Mouse (Mus musculus): ENCODE results near the gene Brf1. TPM values are rescaled to one million over a fixed set of nuclear protein-coding genes. Genes with fewer than 3 reads are reported as not detected.
A peak's percentile ranks its signal among the peaks of the same experiment; 100 is the strongest.

Brf1 gene
- polyA plus RNA-seq (2016; fragmentation: Nextera tagmentation; extraction: Ambion mirVana), result 59.8 and 60.9 TPM in 2 replicates

GRCm38 (mm10) chr12:113000294-113001132 lies at the start of gene Brf1:
Brf1 (minus strand) TSS chr12:113000704.
- Histone ChIP-seq H3K4me1 (peaks cover 36% of the 10 kb centered on the region), H3K9me3 (no peaks in the 10 kb centered on the region), H3K36me3 (replicated peaks) (peaks cover 26% of the 10 kb centered on the region), H3K4me3 (peak within 1 kb of the TSS; percentile 88), H3K27me3 (replicated peaks; ENCODE audit: low read depth, poor library complexity, severe bottlenecking) (no peaks in the 10 kb centered on the region), H3K27ac (replicated peaks) (peak within 1 kb of the TSS; percentile 96)
- WGBS, result under 1% methylated on average over 96 of the region's 96 CpGs
- peak; percentile 99 for DNase-seq (ENCODE audit: low spot score)

- H3K36me3 ChIP-seq (replicated peaks), result peaks cover 94% of the 10 kb centered on the region
- H3K4me1 ChIP-seq, result peaks cover 19% of the 10 kb centered on the region
- no peaks in the 10 kb centered on the region for H3K27me3 ChIP-seq (replicated peaks; ENCODE audit: low read depth, poor library complexity, severe bottlenecking)
- 93% methylated on average over 9 of the region's 9 CpGs for WGBS
- no peak overlapping the region for H3K27ac ChIP-seq (replicated peaks)
- DNase-seq (ENCODE audit: low spot score), result no peak
- no peaks in the 10 kb centered on the region for H3K9me3 ChIP-seq
- H3K4me3 ChIP-seq, result no peak overlapping the region
Measured at GRCm38 (mm10) chr12:113049836-113050235, 49.3 kb upstream of the Brf1 start.

- Histone ChIP-seq H3K27me3 (replicated peaks; ENCODE audit: low read depth, poor library complexity, severe bottlenecking) (no peaks in the 10 kb centered on the region), H3K9me3 (no peaks in the 10 kb centered on the region), H3K36me3 (replicated peaks) (peaks cover 87% of the 10 kb centered on the region), H3K4me1 (peaks cover 19% of the 10 kb centered on the region), H3K27ac (replicated peaks) (no peak overlapping the region), H3K4me3 (no peak overlapping the region)
- no peak for DNase-seq (ENCODE audit: low spot score)
- 95% methylated on average over 5 of the region's 5 CpGs for WGBS
Measured at GRCm38 (mm10) chr12:113048103-113048502, 47.6 kb upstream of the Brf1 start.

GRCm38 (mm10) chr12:113046861-113047260 lies 46.4 kb upstream of the Brf1 start:
- no peaks in the 10 kb centered on the region for H3K27me3 ChIP-seq (replicated peaks; ENCODE audit: low read depth, poor library complexity, severe bottlenecking)
- no peak overlapping the region for H3K27ac ChIP-seq (replicated peaks)
- H3K4me1 ChIP-seq, result peaks cover 15% of the 10 kb centered on the region
- 89% methylated on average over 15 of the region's 15 CpGs for WGBS
- no peak for DNase-seq (ENCODE audit: low spot score)
- H3K4me3 ChIP-seq, result no peak overlapping the region
- peaks cover 75% of the 10 kb centered on the region for H3K36me3 ChIP-seq (replicated peaks)
- no peaks in the 10 kb centered on the region for H3K9me3 ChIP-seq

- H3K4me3 ChIP-seq, result no peak overlapping the region
- DNase-seq (ENCODE audit: low spot score), result no peak
- H3K9me3 ChIP-seq, result no peaks in the 10 kb centered on the region
- peaks cover 5% of the 10 kb centered on the region; the same call in 1 of the 2 replicates for H3K4me1 ChIP-seq
- H3K27me3 ChIP-seq (replicated peaks; ENCODE audit: low read depth, poor library complexity, severe bottlenecking), result no peaks in the 10 kb centered on the region
- WGBS, result 83% methylated on average over 3 of the region's 3 CpGs
- H3K36me3 ChIP-seq (replicated peaks), result peaks cover 57% of the 10 kb centered on the region
- no peak overlapping the region for H3K27ac ChIP-seq (replicated peaks)
Measured at GRCm38 (mm10) chr12:113044916-113045677, 44.6 kb upstream of the Brf1 start.

- H3K27me3 ChIP-seq (replicated peaks; ENCODE audit: low read depth, poor library complexity, severe bottlenecking), result no peaks in the 10 kb centered on the region
- no peak overlapping the region for H3K27ac ChIP-seq (replicated peaks)
- H3K36me3 ChIP-seq (replicated peaks), result peaks cover 34% of the 10 kb centered on the region
- no peaks in the 10 kb centered on the region for H3K9me3 ChIP-seq
- DNase-seq (ENCODE audit: low spot score), result no peak
- 80% methylated on average over 2 of the region's 2 CpGs for WGBS
- no peak overlapping the region for H3K4me3 ChIP-seq
- H3K4me1 ChIP-seq, result peaks cover 5% of the 10 kb centered on the region; the same call in 1 of the 2 replicates
Measured at GRCm38 (mm10) chr12:113042543-113042942, 42.0 kb upstream of the Brf1 start.

GRCm38 (mm10) chr12:113041481-113042439 lies 41.3 kb upstream of the Brf1 start:
- Histone ChIP-seq H3K9me3 (no peaks in the 10 kb centered on the region), H3K27ac (replicated peaks) (no peak overlapping the region), H3K4me3 (no peak overlapping the region), H3K27me3 (replicated peaks; ENCODE audit: low read depth, poor library complexity, severe bottlenecking) (no peaks in the 10 kb centered on the region), H3K36me3 (replicated peaks) (peaks cover 27% of the 10 kb centered on the region), H3K4me1 (peaks cover 5% of the 10 kb centered on the region; the same call in 1 of the 2 replicates)
- WGBS, result 83% methylated on average over 15 of the region's 15 CpGs
- no peak for DNase-seq (ENCODE audit: low spot score)

GRCm38 (mm10) chr12:113038414-113038813 lies 37.9 kb upstream of the Brf1 start:
- no peaks in the 10 kb centered on the region for H3K27me3 ChIP-seq (replicated peaks; ENCODE audit: low read depth, poor library complexity, severe bottlenecking)
- H3K9me3 ChIP-seq, result no peaks in the 10 kb centered on the region
- peaks cover 6% of the 10 kb centered on the region; the same call in 1 of the 2 replicates for H3K4me1 ChIP-seq
- DNase-seq (ENCODE audit: low spot score), result no peak
- H3K36me3 ChIP-seq (replicated peaks), result no peaks in the 10 kb centered on the region
- no peak overlapping the region for H3K4me3 ChIP-seq
- 88% methylated on average over 4 of the region's 4 CpGs for WGBS
- H3K27ac ChIP-seq (replicated peaks), result no peak overlapping the region

GRCm38 (mm10) chr12:113036996-113037395 lies 36.5 kb upstream of the Brf1 start:
- H3K4me1 ChIP-seq, result peaks cover 20% of the 10 kb centered on the region
- no peaks in the 10 kb centered on the region for H3K27me3 ChIP-seq (replicated peaks; ENCODE audit: low read depth, poor library complexity, severe bottlenecking)
- WGBS, result 90% methylated on average over 4 of the region's 4 CpGs
- no peak overlapping the region for H3K4me3 ChIP-seq
- no peak for DNase-seq (ENCODE audit: low spot score)
- no peak overlapping the region for H3K27ac ChIP-seq (replicated peaks)
- H3K9me3 ChIP-seq, result no peaks in the 10 kb centered on the region
- no peaks in the 10 kb centered on the region; the same call in 1 of the 2 replicates for H3K36me3 ChIP-seq (replicated peaks)

GRCm38 (mm10) chr12:113035093-113035492 lies 34.6 kb upstream of the Brf1 start:
- no peaks in the 10 kb centered on the region for H3K27me3 ChIP-seq (replicated peaks; ENCODE audit: low read depth, poor library complexity, severe bottlenecking)
- no peaks in the 10 kb centered on the region for H3K9me3 ChIP-seq
- peaks cover 5% of the 10 kb centered on the region for H3K36me3 ChIP-seq (replicated peaks)
- H3K4me1 ChIP-seq, result peaks cover 19% of the 10 kb centered on the region
- DNase-seq (ENCODE audit: low spot score), result no peak
- WGBS, result 85% methylated on average over 2 of the region's 2 CpGs
- no peak overlapping the region for H3K4me3 ChIP-seq
- no peak overlapping the region for H3K27ac ChIP-seq (replicated peaks)

GRCm38 (mm10) chr12:113032296-113033250 lies 32.1 kb upstream of the Brf1 start:
- DNase-seq (ENCODE audit: low spot score), result no peak
- H3K36me3 ChIP-seq (replicated peaks), result peaks cover 17% of the 10 kb centered on the region
- no peaks in the 10 kb centered on the region for H3K27me3 ChIP-seq (replicated peaks; ENCODE audit: low read depth, poor library complexity, severe bottlenecking)
- no peak overlapping the region for H3K27ac ChIP-seq (replicated peaks)
- WGBS, result 74% methylated on average over 11 of the region's 11 CpGs
- no peaks in the 10 kb centered on the region for H3K9me3 ChIP-seq
- H3K4me3 ChIP-seq, result no peak overlapping the region
- peaks cover 24% of the 10 kb centered on the region for H3K4me1 ChIP-seq
